Mouse (Mus musculus) olfactory bulb, adult 2 months (tissue): ENCODE measurements at regions not wholly inside any gene's neighbourhood (a gene's known extent, or its start where the extent isn't known, plus 50 kb on each side); places are given as distances from the start of the nearest gene placed in this dataset.

ENCODE experiments used
- CTCF ChIP-seq: fragments of 200-500 bp; IDR thresholded peaks from 2 replicates; pipeline ENCODE4 v1.5.1; 2012; ENCODE audit warnings: low read depth, mild to moderate bottlenecking, low read length, moderate library complexity; ENCODE audit not compliant: insufficient read depth
- POLR2A ChIP-seq: fragments of 200-500 bp; IDR thresholded peaks from 2 replicates; pipeline ENCODE4 v1.6.1; 2012; ENCODE audit warnings: mild to moderate bottlenecking, low read depth, low read length, moderate library complexity; ENCODE audit not compliant: insufficient read depth

DNA sequence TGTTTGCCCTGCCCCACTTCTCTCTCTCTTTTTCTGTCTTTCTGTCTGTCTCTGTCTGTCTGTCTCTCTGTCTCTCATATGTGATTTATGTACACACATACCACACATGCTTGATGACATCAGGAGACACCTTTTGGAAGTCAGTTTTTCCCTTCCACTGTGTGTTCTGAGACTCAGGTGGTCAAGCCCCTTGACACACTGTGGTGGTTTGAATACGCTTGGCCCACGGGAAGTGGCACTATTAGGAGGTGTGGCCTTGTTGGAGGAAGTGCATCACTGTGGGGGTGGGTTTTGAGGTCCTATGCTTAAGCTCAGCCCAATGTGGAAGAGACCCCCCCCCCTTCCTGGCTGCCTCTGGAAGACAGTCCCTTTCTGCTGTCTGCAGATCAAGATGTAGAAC, 66.1 kb upstream of the Prickle1 start:
- TF ChIP-seq POLR2A, result no peak
- no peak for TF ChIP-seq CTCF
